Mouse (Mus musculus) thymus, postnatal 14 days (tissue): ENCODE measurements around the gene Dctn2.
A peak's percentile ranks its signal among the peaks of the same experiment; 100 is the strongest.

Experiments used
- DNase-seq: peaks from one replicate; pipeline ENCODE4 v3.0.0; 2021

The Dctn2 gene

DNA sequence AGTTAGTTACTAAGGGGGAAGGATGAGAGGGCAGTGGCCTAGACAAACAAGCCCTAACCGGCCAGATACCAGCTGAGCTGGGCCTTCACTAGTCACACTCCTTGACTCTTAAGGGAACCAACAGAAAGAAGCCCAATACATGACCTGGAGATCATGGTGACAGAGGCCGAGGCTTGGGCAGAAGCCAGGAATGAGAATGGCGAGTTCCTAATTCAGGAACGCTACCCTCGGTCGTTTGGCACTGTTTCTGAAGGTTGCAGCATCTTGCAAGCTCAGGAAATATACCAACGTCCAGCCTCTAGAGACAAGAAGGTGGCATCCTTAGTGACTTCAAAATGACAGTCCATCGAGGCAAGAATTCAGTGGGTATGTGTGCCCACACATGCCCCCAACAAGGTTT, 1.8 kb upstream of the Dctn2 start:
- DNase-seq, result no peak

DNA sequence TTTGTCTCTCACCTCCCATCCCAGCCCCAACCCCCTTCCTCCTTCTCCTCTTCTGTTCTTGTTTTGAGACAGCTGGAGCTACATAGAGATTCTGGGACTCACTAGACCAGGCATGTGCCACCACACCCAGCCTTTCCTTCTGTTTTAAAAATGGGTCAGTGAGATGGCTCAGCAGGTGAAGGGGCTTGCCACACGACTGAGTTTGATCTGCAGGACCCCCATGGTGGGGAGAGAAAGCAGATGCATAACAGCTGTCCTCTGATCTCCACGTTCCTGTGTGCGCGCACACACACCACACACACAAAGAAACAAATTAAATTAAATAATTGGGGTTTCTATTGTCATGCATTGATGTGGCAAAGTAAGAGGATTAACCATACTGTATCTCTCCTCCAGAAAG, 1.2 kb upstream of the Dctn2 start:
- DNase-seq, result no peak

DNA sequence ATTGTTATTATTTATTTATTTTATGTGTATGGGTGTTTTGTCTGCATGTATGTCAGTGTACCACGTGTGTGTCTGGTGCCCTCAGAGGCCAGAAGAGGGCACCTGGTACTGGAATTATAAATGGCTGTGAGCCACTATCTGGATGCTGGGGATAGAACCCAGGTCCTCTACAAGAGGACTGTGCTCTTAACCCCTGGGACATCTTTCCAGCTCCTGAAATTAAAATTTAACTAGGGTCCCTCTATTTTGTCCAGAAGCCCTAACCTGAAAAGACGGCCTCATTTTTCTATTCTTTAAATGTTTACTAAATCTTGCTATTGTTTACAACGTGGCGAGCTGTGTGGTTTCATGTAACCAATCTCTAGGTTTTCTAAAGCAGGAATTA, 449 bp upstream of the Dctn2 start:
- DNase-seq, result peak; percentile 50

DNA sequence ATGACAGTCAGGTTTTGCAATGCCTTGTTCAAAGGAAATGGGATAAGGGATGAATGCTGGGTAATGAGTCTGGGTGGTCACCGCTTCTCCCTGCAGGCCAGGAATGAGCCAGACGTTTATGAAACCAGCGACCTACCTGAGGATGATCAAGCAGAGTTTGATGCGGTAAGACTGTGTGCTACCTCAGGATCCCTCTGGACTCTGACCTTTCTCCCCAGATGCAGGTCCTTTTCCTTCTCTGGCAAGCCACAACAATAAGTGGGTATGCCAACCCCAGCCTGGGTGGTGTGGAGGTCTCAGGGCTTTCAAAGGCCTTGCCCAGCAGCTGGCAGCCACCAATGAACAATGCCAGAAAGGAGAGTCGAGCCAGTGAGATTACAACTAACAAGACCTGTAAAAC, 1.1 kb downstream of the Dctn2 start:
- DNase-seq, result no peak

DNA sequence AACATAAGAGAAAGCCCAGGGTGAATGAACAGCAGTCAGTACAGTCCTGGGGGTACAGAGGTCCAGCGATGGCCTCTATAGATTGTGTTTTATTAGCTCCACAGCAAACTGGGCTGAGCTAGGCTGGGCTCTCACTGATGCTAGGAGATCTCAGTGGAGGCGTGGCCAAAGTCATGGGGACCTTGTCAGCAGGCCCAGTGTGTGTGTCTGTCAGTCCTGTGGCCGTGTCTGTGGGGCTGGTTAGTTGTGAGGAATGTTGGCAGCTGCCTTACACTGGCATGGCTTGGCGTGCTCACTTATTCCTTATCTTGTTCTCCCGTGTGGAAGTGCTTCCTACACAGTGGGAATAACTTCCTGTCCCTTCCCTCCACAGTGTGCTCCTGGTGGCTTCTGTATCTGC, 2.2 kb downstream of the Dctn2 start:
- no peak for DNase-seq

DNA sequence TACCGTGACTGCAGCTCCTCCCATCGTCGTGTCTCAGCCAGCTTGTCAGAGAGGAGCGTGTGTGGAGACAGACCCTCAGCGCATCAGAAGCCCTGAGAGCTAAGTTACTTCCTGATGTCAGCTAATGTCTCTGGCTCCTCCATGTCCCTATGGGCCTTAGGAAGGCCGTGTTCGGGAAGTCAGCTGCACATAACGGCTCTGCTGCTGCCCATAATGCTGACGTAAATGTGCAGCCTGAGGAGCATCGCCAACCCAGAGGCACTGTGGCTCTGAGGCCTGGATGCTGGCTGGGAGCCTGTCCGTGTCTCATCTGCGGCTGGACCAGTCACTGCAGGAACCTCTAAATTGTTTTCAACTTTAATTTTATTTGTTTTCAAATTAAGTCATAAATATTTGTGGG, 2.9 kb downstream of the Dctn2 start:
- no peak for DNase-seq

DNA sequence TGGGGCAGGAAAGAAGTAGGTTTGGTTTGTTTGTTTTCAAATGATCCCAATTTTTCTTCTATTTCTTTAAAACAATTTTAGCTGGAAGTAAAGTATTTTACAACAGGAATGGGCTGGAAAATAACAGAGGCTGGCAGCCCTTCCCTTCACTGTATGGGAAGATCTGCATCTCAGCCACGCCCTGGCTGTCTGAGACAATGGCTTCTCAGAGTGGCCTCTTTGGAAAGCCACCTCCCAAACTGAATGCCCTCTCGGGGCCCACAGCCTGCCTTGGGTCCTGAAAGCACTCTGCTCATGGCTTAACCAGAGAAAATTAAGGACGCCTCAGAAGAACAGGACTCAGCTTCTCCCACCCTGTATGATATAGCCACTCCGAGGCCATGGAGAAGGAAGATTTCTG, 3.7 kb downstream of the Dctn2 start:
- no peak for DNase-seq

DNA sequence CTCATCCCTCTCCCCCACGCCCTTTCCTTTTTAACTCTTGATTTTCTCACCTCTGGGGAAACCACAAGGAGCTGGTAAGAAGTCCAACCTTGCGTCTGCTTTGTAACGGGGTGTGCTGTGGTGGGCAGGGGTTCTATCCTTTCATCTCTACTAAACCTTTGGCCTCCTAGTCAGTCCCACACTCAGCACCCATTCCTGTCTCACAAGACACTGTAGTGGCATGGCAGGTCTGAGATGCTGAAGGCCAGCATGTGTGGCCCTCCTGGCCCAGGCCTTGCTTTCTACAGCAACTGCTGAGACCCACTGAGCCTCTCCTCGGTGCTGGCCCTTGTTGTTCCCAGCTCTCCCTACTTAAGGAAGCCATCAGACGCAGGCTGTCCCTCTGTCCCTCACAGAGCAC, 6.2 kb downstream of the Dctn2 start:
- DNase-seq, result no peak

DNA sequence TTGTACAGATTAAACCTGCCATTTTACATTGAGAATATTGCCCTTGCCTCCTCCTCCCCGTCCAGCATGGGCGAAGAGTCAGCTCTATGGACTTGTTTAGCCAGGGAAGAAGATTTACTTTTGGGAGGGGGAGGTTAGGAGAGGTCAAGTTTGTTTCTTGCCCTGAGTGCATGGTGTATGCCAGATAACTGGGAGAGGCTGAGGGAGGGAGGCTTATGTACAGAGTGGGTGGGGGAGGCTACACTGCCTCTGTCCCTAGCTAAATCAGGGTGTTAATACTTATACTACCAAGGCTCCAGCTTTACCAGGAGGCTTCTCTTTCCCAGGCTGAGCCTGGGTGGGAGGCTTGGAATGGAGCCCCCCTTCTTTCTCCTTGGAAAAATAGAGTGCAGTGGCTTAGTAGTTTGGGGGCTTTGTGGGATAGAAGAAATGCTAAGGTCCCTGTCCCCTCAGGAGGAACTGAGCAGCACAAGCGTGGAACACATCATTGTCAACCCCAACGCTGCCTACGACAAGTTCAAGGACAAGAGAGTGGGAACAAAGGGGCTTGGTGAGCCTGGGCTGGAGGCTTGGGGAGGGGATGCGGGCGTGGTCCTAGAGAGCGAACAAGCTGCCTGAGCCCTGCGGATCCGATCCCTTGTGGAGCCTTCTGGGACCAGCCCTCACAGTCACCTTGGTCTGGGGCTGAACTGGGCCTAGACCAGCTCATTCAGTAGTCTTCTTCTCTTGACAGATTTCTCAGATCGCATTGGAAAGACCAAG, 8.3 kb downstream of the Dctn2 start:
- DNase-seq, result no peak

DNA sequence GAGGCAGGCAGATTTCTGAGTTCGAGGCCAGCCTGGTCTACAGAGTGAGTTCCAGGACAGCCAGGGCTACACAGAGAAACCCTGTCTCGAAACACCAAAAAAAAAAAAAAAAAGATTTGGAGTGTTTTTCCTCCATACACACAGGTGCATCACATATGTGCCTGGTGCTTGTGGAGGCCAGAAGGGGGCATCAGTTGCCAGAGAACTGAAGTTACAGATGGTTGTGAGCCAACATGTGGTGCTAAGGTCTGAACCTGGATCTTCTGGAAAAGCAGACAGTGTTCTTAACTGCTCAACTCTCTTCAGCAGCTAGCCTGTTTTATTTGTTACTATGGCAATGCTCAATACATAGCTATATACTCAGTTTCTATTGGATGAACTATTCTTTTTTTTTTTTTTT, 13.6 kb downstream of the Dctn2 start:
- DNase-seq, result no peak

DNA sequence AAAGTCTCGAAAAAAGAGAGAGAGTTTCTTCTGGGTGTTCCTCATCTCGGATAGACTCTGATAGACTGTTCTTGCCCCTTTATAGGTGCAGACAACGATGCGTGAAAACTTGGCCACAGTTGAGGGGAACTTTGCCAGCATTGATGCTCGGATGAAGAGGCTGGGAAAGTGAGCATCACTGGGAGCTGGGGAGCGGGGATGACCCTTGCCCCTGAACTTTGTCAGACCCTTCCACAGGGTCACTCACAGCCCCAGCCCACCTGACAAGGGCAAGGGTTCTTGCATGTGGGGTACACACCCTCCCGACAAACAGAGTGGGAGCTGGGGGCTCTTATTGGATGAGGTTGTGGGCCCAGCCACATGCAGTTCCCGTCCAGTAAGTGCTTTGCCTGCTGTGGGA, 15.1 kb downstream of the Dctn2 start:
- DNase-seq, result no peak

DNA sequence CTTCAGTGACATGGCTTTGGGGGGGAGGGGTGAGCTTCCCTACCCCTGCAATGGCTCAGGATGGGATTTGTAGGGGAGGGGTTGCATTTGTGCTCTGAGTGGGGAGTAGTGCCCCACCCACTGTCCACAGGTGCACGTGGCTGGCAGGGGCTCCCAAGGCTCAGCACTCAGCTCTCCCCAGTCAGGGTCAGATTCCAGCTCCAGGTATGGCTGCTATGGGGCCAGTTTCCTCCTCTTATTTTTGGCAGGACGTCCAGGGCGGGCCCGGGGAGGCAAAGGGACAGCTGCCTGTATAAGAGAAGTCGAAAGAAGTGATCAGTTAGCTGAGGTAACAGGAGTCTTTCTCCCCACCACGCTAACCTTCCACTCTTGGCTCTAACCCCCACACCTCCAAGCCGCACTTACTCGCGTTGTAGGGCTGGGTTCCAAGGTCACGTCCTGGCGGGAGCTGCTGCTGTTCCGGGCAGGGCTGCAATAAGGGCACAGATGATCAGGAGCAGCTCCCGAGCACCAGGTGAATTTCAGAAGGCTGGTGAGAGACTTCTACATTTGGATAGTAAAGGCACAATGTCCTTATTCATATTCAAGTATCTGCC, 16.6 kb downstream of the Dctn2 start:
- no peak for DNase-seq

DNA sequence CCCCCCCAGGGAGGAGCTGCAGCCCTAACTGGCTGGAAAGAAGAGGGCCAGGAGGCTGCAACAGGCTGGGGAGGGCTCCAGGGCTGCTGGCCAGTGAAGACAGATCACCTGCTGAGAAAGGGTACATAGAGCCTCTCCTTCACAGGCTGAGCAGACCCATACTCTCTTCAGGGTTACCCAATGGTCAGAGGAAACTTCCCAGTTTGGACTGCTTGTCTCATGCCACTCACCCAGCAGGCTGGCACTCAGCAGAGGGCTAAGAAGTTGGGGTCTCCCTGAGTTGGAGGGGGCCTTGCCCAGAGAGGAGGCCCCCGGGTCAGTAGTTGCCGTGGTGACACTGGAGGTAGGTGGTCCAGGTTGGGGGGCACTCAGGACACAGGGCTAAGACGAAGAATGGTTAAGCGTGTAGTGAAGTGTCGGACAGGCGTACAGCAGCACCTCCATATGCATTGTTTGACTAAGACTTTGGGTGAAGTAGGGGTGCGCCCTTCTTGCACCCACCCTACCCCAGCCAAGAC, 18.0 kb downstream of the Dctn2 start:
- DNase-seq, result no peak

DNA sequence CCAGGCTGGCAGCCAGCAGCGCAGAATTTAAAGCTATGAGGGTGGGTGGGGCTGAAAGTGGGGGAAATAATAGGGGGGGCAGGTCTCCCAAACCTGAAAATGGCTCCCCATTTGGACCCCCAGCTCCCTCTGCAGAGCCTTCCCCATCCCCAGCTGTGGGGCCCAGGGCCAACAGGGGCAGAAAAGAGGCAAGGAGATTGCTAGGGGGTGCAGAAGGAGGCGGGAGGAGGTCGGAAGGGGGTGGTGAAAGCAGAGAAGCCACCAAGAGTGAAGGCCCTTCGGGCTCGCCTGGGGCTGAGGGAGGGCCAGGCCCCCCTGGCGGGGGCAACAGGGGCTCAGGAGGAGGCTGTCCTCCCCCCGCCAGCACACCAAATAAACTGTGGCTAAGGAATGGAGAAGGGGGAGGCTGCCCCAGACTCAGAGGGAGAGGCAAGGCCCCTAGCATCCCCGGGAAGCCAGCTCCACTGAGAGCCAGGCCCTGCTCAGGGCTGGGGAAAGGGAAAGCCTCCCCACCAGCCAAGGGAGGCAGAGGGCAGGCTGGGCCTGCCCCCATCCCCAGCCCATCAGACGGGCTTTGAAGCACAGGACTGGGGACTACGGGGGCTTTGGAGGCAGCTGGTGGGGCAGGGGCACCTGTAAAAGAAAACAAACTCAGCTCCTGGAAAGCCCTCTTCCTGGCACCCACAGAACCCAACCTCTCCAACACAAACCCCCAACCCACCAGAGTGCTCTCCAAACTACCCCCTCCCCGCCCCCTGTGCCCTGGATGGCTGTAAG, 18.7 kb downstream of the Dctn2 start:
- no peak for DNase-seq

DNA sequence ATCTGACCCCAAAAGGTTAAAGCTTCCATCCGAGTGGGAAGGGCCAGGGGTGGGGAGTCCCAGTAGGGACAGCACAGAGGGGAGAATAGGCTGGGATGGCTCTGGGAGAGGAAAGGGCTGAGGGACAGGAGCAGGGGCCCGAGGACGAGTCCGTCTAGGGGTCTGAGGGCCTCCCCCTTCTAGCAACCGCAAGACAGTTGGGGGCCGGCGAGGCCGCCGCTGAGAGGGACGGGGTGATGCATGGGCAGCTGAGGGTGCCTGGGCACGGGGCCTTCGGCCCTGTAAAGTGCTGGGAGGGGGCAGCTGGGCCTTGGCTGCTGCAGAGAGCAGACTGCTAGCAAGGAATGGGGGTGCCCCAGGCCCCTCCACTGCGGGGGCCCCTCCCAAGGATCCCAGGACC, 19.5 kb downstream of the Dctn2 start:
- no peak for DNase-seq

DNA sequence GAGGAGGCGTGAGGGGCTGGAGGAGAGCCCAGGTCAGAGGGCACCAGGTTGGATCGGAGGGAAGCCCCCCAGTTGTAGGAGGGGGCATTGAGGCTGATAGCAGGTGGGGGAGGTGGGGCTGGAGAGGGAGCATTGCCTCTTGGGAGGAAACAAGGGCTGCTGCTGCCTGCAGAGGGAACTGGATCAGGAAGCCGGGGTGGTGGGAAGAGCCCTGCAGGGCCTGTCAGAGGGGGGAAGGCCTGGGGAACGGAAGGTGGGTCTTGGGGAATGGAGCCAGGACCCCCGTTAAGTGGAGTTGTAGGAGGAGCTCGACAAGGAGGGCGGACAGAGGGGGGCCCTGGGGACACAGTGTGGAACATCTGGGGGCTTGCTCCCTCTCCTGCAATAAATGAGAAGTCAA, 20.0 kb downstream of the Dctn2 start:
- DNase-seq, result no peak

DNA sequence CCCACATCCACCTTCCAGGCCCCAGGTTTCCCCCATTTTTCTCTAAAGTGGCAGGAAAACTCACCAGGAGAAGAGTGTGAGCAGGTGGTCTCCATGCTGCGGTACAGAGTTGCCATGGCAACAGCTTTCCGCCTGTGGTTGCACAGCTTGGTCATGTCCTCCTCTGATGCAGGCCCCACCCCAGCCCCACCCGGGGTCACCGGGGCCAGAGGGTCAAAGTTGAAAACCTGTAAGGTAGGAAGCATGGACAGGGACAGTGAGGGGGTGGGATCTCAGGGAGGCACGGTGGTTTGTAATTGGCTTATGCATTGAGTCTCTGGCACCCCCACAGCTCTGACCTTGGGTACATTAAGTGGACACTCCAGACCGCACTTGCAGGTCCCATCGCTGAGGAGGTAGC, 20.6 kb downstream of the Dctn2 start:
- DNase-seq, result no peak

DNA sequence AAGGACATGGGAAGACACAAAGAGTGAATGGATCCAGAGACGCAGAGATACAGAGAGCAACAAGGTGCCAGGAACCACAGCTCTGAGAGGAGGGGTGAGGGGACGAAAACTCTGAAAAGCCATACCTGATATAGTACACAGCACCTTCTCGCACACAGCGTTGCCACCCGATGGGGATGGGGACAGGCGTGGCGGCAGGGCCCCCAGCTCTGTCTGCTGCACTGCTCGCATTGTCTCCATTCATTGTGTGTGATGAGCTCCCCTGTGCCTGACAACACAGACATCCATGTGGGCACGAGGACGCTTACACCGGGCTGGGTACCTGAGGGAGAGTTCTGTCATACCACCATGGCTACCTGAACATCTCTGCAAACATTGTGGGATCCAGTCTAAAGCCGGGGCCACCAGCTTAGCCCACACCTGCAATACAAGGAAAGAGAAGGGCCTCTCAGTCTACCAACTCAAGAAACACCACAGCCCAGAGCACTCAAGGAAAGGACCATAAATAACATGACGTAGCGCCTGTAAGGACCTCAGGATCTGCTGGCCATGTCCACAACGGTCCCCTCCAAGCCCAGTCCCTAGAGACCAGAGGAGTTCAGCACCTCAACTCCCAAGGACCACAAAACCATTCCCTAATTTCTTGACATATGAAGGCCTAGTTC, 21.2 kb downstream of the Dctn2 start:
- no peak for DNase-seq

DNA sequence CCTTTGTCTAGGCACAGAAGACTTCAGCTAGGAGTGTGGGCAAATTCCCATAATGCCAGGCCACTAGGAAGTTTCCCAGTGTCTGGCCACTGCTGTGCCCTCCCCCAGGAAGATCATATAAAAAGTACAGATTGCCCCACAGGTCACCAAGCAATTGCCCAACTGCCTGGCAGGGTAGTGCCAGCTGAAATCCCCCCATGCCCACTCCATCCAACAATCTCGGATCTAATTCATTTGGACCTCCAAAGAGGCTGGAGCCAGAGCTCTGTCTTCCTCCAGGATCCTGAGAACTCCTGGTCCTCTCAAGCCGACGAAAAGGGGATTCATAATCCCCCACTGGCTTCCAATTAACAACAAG, 21.7 kb downstream of the Dctn2 start:
- no peak for DNase-seq

DNA sequence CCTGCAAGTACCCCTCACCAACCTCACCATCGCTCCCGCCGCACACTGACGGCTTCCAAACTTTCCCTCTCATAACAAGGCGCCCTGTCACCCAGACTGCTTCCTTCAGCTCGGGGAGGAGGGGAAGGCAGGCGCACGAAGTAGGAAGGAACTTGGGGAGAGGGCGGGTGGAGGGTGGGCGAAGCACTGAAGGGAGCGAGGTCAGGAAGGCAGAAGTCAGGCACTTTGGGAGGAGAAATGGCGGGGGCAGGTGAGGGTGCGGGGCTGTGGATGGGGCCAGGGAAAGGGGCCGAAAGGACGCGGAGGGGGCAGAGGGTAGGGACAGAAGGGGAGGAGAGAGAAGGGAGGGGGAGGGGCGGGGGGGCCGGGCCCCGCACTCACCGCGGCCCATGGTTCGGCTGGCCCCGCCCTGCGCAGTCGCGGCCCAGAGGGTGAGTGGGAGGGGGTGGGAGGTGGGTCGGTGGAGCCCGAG, 22.2 kb downstream of the Dctn2 start:
- peak; percentile 73 for DNase-seq

DNA sequence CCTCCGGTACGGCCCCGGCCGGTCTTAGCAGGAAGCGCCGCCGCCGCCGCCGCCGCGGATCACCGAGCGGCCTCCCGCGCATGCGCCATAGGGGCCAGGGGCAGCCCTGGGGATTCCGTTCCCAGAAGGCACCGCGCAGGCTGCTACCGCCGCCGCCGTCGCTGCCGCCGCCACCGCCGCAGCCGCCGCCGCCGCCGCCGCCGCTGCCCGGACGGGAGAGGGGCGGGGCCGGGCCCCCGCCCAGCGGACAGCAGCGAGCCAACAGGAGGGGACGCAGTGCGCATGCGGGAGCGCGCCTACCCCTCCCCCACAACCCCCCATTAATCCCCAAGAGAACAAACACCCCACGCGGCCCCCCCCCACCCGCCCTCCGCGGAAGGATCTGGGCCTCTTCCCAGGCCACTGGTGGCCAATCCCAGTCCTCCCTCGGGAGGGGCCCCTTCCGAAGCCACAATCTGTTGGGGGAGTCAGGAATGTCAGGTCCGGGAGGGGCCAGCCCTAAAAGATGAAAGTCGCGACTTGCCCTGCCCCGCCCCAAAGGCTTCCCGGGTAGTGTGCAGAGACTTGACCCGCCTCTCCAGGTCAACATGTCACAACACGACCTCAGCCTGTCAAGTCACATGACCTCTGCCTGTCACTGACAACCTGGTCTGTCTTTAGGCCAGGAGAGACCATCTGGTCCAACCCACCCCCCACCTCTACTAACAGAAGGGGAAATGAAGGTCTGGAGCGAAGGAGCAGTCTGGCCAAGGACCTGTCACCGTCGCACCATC, 22.8 kb downstream of the Dctn2 start, which contains the start of gene Mbd6:
Gene Mbd6, minus strand, starts transcription at position 219 of the 773 bp plus-strand sequence.
- peak; percentile 95 for DNase-seq

DNA sequence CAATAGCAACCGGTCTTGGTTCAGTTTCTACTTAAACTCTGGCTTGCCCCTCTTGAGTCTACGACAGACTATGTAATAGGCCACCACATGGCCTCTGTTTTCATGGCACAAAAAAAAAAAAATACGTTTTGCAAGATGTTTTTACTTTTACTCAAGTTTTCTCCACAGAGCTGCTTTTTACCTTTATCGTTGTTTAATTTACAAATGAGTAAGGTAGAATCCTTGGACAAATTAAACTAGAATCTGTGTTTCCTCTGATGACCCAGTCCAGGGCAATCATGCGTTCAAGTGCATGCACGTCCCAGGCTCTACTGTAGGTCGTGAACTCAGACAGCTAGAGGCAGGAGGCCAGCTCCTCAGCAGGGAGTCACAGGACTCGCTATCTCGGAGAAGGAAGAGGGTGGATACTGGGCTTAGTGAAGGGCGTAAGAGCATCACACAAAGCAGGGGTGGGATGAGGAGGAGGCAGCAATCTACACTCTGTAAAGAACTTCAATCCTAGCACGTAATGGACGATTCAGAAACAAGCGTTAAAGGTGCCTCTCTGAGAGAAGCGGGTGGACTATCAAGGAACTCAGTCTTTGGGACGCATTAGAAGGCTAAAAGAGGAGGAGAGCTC, 23.5 kb downstream of the Dctn2 start:
- peak; percentile 51 for DNase-seq
